Mouse (Mus musculus): ENCODE results near the gene Ccl11. TPM values are rescaled to one million over a fixed set of nuclear protein-coding genes. Genes with fewer than 3 reads are reported as not detected.

Gene Ccl11
- total RNA-seq (2021) = 1 to 10 TPM in 1 of 2 experiments, under 1 TPM in 1; 0.57 to 1.1 TPM

DNA sequence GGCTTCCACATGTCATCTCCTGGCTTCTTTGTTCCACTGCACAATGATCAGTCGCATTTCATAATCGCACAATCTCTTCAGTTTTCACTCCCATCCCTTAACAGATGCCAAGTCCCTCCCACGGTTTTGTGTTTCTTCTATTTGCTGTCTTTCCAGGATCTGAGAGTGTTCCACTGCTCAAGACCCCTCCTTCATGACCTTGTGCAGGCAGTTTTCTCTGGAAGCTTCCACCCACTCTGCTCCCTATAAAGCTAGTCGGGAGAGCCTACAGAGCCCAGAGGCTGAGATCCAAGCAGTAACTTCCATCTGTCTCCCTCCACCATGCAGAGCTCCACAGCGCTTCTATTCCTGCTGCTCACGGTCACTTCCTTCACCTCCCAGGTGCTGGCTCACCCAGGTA, at the start of gene Ccl11:
Ccl11 (plus strand) TSS at position 178 of the 400 bp plus-strand sequence.
- intact Hi-C loops (cut with DNase I) = no loop called here
- DNase-seq = no peak

DNA sequence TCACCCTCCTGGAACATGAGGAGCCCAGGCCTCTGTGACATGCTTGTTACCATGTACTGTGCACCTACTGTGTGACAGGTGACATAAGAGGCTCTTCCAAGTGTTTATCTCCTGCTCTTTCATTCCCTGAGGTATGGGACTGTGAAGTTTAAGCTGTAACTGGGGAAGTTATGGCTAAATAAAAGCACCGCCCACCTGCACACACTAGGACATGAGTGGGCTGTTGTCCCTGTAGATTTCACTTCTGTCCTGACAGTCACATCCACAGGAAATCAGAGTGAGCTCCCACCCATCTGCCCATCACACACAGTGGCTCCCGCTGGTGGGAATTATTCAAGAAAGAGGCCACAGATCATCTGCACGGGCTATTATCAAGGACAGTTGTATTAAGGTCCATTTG, 47.5 kb upstream of the Ccl11 start:
- intact Hi-C loops (cut with DNase I) = no loop called here
- DNase-seq = no peak

DNA sequence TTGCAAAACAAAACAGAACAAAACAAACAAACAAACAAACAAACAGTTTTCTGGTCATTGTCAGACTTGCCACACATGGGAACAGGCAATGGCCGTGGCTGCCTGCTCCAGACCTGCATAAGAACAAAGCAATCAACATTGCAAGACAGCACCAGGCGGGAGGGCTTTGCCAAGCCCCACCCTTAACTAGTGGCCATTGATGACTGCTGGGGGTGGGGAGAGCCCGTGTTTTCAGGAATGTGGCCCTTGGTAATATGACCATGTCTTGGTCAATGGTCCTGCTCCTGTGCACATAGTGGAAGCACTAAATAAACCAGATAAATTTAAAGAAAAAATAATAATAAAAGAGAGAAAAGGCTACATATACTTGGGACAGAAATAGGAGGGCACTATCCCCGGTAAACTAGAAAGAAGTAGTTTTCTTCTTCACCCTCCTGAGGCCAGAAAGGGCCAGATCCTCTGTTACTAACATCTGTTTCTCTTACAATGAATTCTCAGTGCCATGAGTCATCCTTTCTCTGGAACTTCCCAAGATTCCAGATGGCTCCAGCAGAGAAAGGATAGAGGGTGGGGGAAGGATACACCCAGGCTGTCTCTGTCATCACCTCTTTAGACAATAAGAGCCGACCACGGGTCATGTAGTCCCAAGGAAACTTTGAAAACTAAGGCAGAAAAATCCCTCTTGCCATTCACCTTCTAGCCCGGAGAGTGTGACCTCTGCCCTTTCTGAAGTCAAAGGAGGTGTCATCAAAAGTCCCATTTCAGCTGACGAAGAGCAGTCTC, 46.0 kb upstream of the Ccl11 start:
- DNase-seq = peak; percentile 54 to 62
- intact Hi-C loops (cut with DNase I) = no loop called here

DNA sequence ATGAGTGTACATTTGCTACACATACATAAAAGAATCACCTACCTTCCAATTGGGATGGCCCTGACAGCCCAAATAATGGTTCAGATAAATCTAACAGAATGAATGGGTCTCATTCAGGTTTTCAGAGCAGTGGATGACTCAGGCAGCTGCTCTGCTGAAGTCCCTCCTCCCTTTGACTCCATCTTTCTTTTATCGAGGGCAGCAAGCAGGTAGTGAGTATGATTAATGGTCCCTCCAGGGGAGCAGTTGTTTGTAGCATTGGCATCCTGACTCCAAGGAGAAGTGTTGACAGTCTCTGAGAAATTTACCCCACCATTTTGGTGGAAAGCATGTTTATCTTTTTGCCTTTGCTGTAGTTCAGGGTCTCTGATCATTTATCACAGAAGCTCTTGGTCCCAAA, 43.9 kb upstream of the Ccl11 start:
- no peak for DNase-seq
- intact Hi-C loops (cut with DNase I) = no loop called here

DNA sequence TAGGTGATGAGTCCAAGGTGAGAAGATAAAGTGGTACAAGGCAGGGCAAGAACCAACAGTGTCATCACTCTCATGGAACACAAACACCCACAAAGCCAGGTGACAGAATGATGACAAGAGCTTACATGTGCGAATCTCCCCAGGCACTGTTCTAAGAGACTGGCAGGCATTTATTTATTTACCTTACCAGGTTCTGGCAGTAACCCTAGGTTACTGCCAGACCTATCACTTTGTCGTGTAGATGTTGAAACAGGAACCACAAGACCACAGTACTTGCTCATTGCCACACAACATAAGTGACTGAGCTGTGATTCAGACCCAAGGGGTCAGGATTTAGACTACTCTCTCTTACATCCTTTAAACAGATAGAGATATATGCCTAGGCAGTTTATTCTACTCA, 42.6 kb upstream of the Ccl11 start:
- DNase-seq = no peak
- intact Hi-C loops (cut with DNase I) = no loop called here

DNA sequence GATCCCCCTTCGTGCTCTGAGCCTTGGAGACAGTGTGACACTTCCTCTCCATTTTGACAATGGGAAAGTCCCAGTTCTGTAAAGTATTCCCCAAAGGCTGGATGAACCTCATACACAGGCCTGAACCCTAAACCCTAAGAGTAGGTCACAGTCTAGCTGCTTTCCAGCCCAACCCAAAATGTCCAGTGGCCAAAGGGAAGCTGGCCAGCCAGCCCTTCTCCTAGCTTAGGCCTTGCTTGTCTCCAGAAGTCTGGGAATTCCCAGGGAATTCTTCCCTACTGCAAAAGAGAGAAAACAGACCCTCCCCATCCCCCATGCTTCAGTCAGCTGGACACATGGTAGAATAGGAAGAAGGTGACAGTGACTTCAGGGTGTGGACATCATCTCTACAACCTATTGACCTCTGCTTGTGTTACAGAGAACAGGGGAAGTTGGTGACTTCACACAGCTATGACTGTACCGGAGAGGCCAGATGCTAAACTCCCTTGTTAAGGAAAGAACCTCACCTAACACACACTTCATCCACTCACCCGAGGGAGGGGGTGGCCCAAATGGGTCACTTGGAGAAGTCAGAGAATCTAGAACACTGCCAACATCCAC, 41.3 kb upstream of the Ccl11 start:
- intact Hi-C loops (cut with DNase I) = no loop called here
- DNase-seq = peak; percentile 57 to 59

DNA sequence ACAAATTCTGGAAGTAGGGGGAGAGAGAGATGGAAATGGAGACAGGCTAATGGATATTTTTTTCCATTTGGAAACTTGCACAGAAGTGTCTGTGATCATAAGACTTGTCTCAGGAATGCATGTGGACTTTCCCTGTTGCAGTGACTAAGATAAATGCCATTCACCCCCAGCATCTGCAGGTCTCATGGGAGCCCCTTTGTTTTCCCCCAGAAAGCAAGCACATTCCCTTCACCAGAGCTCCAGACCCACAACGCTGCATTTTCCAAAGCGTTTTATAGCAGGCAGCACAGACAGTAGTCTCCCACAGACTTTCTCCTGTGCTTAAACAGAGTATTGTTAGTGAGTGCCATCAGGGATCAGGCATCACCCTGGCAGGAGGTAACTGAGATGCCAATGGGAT, 38.2 kb upstream of the Ccl11 start:
- no peak for DNase-seq
- intact Hi-C loops (cut with DNase I) = no loop called here

DNA sequence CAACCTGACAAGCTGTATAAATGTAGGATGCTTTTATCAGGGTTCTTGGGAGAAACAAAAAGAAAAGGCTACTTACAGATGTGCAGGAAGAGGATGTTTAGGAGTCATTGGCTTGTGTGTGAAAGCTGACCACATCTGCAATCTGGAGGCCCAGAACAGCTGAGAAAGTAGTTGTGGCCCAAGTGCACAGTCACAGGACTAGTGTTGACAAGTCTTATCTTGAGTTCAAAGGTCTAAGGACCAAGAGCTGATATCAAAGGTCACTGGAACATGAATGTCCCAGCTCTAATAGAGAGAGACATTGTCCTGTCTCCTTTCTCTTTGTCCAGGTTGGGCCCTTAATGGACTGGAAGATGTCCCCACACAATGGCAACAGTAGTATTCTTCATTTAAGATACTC, 37.8 kb upstream of the Ccl11 start:
- intact Hi-C loops (cut with DNase I) = no loop called here
- no peak for DNase-seq

DNA sequence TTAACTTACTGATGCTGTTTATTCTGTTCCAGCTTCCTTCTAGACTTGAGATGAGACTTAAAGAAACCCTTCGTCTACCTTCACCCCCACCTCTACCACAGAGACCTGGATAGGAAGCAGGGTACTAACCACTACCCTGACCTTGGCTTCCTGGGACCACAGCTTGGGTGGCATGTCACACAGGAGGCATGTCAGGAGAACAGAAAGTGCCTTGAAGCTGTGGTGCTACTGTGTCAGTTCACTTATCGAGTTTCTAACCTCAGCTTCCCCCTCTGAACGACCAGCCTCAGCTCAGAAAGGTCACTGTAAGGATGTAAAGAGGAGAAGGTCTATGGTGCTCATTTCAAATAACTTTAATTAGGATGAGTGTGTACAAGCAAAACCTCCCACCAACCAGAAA, 36.2 kb upstream of the Ccl11 start:
- DNase-seq = no peak
- intact Hi-C loops (cut with DNase I) = no loop called here

DNA sequence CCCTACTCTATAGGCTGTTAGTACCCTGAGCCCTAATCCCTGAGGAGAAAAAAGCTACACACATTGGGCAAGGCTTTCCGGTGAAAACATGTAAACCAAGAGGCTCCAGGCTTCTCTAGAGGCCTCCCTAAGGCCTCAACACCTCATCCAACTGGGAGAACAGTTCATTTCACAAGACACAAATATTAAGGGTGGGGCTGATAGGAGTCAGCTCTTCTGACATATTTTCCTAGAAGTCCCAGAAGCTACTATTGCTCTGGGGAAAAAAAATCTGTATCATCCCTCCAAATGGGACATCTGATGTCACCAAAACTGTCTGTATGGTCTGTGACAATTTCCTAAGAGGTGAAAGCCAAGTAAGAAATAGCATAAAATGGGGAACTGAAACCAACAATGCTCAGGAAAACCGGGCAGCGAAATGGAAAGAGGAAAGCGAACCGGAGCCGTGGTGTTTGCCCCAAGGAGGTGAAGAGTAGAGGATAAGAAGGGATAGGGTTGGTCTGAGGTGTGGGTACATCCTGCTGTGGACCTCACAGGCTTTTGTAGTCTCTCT, 35.0 kb upstream of the Ccl11 start:
- no peak for DNase-seq

DNA sequence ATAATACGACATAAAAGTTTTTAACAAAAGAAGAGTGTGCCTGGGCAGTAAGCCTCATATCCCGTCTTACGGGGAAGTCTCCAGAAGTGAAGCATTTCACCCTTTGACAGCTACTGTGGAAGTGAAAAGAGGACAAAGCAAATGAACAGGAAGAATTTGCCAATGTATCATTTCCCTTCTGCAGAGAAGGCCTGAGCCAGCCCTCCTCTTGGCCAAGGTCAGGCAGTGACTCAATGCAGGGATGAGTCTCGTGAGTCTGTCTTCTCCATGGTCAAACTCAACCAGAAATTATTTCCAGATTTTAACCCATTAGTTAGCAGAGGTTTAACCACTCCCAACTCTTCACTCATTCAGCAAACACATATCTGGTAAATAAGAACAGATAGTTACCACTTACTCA, 33.9 kb upstream of the Ccl11 start:
- intact Hi-C loops (cut with DNase I) = no loop called here
- DNase-seq = no peak

More for the DNA sequence above, 35.0 kb upstream of the Ccl11 start:
- intact Hi-C loops (cut with DNase I) = no loop called here

DNA sequence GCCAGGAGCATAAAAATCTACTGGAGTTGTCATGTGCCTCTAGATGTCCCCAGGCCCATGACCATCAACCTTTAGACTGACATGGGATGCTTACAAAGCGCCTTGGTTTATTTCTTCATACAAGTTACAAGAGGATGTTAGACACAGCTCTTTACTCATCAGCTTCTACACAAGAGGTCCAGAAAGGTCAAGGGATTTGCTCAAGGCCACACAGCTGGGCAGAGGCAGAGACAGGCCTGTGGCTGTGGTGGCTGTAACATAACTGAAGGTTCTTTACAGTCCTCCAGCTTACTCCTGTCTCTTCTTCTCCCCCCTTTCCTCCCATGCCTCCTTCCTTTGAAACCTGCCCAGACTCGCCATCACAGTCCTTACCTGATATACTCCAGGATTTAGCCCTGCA, 27.5 kb upstream of the Ccl11 start:
- intact Hi-C loops (cut with DNase I) = no loop called here
- no peak for DNase-seq

DNA sequence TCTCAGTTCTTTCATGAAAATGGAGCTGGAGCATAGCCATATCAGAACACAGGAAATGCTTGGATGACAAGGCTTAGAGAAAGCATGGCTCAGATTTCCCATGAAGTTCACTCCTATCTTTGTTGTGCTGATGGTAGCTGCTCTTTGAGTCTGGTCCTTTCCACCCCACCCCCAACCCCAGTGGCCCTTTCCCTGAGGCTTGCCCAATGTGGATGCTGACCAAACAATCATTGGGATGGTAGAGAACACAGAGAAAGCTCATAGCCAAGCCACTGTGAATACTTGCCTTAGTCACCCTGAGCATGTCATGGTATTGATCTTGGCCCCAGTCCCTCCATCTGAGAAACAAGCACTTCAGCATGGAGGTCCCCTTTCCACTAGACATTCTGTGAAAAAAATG, 25.5 kb upstream of the Ccl11 start:
- intact Hi-C loops (cut with DNase I) = no loop called here
- no peak for DNase-seq

DNA sequence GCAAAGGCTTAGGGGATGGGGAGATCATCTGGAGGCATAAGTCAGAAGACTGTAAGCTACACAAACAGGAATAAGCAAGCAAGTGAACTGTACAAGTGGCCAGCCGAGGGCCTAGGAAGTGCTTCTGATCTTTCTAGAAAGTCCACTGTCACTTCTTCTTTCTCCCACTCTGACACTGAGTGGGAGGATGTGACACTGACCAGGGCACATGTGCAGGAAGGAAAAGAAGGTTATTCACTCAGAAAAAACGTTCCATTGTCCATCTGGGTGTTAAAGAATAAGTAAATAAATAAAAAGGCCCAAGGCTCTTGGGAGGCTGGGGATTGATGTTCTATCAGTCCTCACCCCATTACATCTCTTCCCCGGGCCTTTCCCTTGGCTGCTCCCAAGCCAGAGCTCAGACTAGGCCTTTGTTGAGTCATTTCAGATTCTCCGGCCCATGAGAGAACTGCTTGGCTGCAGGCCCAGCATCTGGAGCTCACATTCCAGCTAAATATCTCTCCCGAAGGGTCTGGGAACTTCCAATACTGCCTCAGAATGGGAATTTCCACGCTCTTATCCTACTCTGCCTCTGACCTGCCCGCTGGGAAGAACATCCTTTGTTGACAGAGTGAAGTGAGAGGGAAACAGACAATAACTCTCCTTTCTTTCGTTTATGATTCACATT, 24.8 kb upstream of the Ccl11 start:
- intact Hi-C loops (cut with DNase I) = no loop called here
- peak; percentile 88 to 89 for DNase-seq

DNA sequence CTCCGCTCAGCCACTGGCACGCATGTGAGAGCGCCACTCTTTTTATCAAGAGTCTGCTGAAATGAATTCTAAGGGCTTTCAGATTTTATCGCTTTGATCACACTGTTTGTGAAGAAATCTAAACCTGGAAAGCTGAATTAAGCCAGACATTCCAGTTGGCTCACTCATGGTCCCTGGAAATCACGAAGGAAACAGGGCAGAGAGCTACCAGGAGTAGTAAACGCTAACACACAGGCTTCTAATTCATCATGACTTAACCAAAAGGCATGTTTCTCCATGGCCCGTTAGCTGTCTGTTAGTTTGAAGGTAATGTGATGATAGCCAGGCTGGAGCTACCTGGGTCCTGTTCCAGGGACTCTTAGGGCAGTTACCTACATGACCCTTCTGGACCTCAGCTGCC, 23.2 kb upstream of the Ccl11 start:
- DNase-seq = no peak
- intact Hi-C loops (cut with DNase I) = no loop called here

DNA sequence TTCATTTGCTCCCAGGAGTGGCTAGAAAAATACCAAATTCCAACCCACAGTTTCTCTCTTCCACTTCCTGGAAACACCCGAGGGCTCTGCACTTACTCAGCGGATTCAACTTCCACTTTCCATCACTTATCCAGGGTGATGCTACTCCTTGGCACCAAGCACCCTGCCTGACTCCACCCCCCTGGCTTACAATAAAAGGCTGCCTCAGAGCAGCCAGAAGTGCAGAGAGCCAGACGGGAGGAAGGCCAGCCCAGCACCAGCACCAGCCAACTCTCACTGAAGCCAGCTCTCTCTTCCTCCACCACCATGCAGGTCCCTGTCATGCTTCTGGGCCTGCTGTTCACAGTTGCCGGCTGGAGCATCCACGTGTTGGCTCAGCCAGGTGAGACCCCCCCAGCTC, 22.3 kb upstream of the Ccl11 start, which contains the start of gene Ccl2:
Ccl2 (plus strand) TSS at position 216 of the 400 bp plus-strand sequence.
- DNase-seq = peak; percentile 77 to 81
- intact Hi-C loops (cut with DNase I) = no loop called here

DNA sequence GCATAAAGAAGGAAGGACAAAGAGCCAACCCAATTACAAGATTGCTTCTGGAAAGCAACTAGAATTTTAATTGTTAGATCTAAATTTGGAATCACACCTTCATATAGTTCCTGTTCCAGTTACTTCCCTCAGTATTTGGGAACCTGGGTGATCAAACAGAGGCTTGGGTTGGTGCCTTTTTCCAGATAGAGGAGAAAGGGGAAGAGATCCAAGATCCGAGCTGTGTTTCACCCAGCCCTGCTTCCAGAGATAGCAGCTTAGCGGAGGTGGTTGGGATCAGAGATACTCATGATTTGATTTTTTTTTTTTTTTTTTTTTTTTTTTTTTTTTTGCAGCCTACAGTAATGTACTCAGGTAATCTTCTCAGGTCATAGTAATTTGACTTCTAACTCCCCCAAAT, 21.8 kb upstream of the Ccl11 start:
- DNase-seq = no peak
- intact Hi-C loops (cut with DNase I) = no loop called here

DNA sequence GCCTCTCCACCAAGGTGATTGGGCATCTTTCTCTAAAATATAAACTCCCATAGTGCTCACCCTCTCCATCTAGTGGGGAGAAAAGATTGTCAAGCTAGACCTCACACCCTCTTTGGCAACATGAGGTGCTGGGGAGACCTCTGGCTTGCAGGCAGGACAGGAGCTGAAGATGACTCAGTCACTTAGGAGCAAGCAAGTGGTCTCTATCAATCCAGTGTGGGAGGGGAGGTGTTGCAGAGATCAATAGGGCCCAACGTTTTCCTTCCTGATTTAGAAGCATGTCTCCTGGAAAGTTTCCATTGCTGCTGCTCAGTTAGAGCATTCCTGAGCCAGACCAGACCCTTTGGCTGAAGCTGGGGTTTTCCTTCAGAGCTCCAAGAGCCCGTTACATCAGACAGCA, 19.1 kb upstream of the Ccl11 start, which contains the start of gene Gm17268:
Gm17268 (minus strand) TSS at position 28 of the 400 bp plus-strand sequence.
- intact Hi-C loops (cut with DNase I) = no loop called here
- no peak for DNase-seq

DNA sequence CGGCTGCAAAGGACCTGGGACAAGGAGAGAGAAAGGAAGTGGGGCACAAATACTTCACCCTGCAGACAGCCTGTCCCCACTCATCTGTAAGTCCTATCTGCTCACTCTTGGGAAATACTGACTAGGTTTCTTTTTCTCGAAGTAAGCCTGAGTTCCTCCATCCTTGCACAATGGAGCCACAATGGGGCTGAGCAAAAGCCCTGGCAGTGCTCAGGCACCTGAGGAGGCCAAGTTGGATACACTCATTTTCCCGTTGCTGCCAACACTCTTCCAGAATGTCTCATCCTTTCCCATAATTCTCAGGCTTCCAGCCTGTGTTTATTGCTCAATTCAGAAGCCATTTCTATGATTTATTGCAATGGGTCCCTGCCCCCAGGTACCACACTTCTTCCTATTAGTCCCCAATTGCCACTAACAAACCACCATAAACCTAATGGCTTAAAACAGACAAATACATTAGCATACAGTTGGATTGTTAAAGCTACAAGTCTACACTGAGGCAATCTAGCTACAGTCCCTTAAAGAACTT, 18.4 kb upstream of the Ccl11 start:
- DNase-seq = no peak
- intact Hi-C loops (cut with DNase I) = no loop called here

DNA sequence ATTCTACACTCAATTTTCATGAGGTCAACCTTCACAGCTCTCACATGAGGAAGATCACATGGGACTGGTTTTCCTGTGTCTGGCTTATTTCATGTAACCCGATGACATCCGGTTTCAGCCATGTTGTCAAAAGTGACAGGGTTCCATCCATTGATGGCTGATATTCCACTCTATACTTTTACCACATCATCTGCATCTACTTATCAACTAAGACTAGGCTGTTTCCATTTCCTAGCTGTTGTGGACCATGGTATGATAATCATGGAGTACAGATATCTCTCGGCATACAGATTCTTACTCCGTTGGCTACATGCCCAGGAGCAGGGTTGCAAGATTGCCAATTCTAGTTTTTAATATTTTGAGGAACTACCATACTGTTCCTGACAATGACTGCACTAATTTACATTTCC, 15.9 kb upstream of the Ccl11 start:
- no peak for DNase-seq
- intact Hi-C loops (cut with DNase I) = loop anchor here (5.0 kb wide), 1 partner anchor 44 kb away; no protein-coding TSS in a partner anchor

DNA sequence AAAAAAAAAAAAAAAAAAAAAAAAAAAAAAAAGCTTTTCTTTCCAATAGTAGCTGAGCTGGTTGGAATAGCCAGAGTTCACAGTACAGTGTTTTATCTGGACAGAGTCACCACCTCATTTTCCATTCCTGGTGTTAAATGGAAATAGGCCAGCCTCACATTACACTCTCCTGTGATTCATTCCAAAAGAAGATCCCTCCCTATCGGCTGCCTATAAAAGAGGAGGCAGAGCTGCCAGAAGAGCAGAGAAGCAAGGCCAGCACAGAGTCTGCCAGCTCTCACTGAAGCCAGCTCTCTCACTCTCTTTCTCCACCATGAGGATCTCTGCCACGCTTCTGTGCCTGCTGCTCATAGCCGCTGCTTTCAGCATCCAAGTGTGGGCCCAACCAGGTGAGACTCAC, 12.2 kb upstream of the Ccl11 start, which contains the start of gene Ccl7:
Ccl7 (plus strand) TSS at position 242 of the 400 bp plus-strand sequence.
- intact Hi-C loops (cut with DNase I) = no loop called here

More for the DNA sequence above, 12.2 kb upstream of the Ccl11 start, which contains the start of gene Ccl7:
- peak; percentile 46 to 54 for DNase-seq

Data from heart, postnatal 10 days (tissue).